Mouse (Mus musculus) C2C12 (cell line): ENCODE measurements around the gene Dcun1d4. TPM values are rescaled to one million over a fixed set of nuclear protein-coding genes. Genes with fewer than 3 reads are reported as not detected.

Source experiments
- H3K27me3 ChIP-seq: one replicate; pipeline ENCODE4 v1.6.1; 2011; ENCODE audit not compliant: control insufficient read depth, insufficient read depth, insufficient read length
- H3K36me3 ChIP-seq: one replicate; pipeline ENCODE4 v1.6.1; 2011; ENCODE audit not compliant: control insufficient read depth, insufficient read depth
- H3K4me3 ChIP-seq: one replicate; pipeline ENCODE4 v1.5.1; 2011; ENCODE audit warnings: mild to moderate bottlenecking, control low read depth; ENCODE audit not compliant: poor library complexity, insufficient read depth, severe bottlenecking
- H3K79me2 ChIP-seq: one replicate; pipeline ENCODE4 v1.6.1; 2011; ENCODE audit not compliant: control insufficient read depth, insufficient read depth
- H3K79me3 ChIP-seq: one replicate; pipeline ENCODE4 v1.6.1; 2011; ENCODE audit warnings: low read depth, control low read depth
- H3ac ChIP-seq: one replicate; pipeline ENCODE3; 2011; ENCODE audit warnings: low read depth; ENCODE audit not compliant: control insufficient read depth, insufficient read length
- CEBPB ChIP-seq: IDR thresholded peaks from one replicate; pipeline ENCODE4 v1.6.1; 2011; ENCODE audit warnings: low read depth, mild to moderate bottlenecking, control low read depth, moderate library complexity
- CTCF ChIP-seq: IDR thresholded peaks from one replicate; pipeline ENCODE4 v1.5.1; 2011; ENCODE audit not compliant: control insufficient read depth, insufficient read depth, insufficient read length
- FOSL1 ChIP-seq: IDR thresholded peaks from one replicate; pipeline ENCODE4 v1.8.0; 2011; ENCODE audit warnings: mild to moderate bottlenecking, low read length; ENCODE audit not compliant: poor library complexity, insufficient read depth, severe bottlenecking
- MAX ChIP-seq: IDR thresholded peaks from one replicate; pipeline ENCODE4 v1.6.1; 2011; ENCODE audit warnings: mild to moderate bottlenecking, control low read depth
- MYOD1 ChIP-seq: IDR thresholded peaks from one replicate; pipeline ENCODE4 v1.6.1; 2011; ENCODE audit warnings: low read depth; ENCODE audit not compliant: control insufficient read depth, insufficient read length
- MYOG ChIP-seq: IDR thresholded peaks from one replicate; pipeline ENCODE4 v1.6.1; 2011; ENCODE audit not compliant: control insufficient read depth, insufficient read length; ENCODE audit errors: extremely low read depth
- USF1 ChIP-seq: IDR thresholded peaks from one replicate; pipeline ENCODE4 v1.6.1; 2011; ENCODE audit warnings: low read depth, mild to moderate bottlenecking, control low read depth, moderate library complexity
- polyA plus RNA-seq: library from polyadenylated mRNA; unstranded; fragments of >200 nt; fragmentation: generic; extraction: Trizol; gene quantifications from one replicate; pipeline ENCODE4 v1.2.1, GENCODE M21; 2012; ENCODE audit warnings: missing spikeins

Dcun1d4 gene
- polyA plus RNA-seq, 1 experiment = 3.3 TPM

DNA sequence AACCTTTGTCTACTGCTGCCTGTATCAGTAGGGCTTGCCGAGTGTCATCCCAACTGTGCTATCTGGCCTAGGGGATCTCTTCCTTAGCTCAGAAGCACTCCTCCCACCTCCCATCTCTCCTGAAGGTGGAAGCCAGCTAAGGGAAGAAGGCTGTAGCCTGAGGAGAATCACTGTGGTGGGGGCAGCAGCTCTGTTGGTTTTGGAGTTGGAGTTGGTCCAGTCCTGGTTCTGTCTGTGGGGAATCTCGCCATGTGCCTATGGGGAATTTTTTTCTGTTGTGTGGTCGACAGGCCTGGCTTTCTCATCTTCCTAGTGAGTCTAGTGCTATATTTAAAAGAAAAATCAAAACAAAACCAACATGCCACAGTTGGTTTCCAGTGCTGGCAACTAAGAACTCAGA, 16.6 kb downstream of the Dcun1d4 start:
- TF ChIP-seq CEBPB (no peak), MYOD1 (no peak), CTCF (no peak), MYOG (no peak), MAX (no peak), USF1 (no peak), FOSL1 (no peak)
- no peaks in the 10 kb centered on the region for H3K27me3 ChIP-seq
- H3K79me3 ChIP-seq = peaks cover 2% of the 10 kb centered on the region
- peaks cover 13% of the 10 kb centered on the region for H3K79me2 ChIP-seq
- no peaks in the 10 kb centered on the region for H3K36me3 ChIP-seq
- no peak overlapping the region for H3K4me3 ChIP-seq
- H3ac ChIP-seq = no peak overlapping the region

DNA sequence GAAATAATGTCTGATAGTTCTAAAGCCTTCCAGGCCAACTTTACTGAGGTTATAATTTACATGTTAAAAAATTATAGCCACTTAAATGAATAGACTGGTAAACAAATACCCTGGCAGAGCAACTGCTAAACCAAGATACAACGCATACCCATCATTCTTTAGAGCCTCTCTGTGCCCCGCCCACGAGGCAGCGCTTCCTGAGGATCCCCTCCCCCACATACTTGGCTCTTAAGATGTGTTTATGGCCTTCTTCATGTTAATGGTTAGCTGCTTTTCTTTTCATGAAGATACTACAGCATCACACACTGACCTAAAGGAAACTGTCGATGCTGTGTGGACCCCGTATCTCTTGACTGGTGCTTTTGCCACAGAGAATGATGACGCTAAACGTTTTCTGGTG, 17.8 kb downstream of the Dcun1d4 start:
- TF ChIP-seq USF1 (no peak), CEBPB (no peak), CTCF (no peak), FOSL1 (no peak), MYOD1 (no peak), MYOG (no peak), MAX (no peak)
- no peaks in the 10 kb centered on the region for H3K27me3 ChIP-seq
- H3K79me2 ChIP-seq = peaks cover 6% of the 10 kb centered on the region
- H3K4me3 ChIP-seq = no peak overlapping the region
- no peak overlapping the region for H3ac ChIP-seq
- peaks cover 2% of the 10 kb centered on the region for H3K79me3 ChIP-seq
- H3K36me3 ChIP-seq = no peaks in the 10 kb centered on the region

DNA sequence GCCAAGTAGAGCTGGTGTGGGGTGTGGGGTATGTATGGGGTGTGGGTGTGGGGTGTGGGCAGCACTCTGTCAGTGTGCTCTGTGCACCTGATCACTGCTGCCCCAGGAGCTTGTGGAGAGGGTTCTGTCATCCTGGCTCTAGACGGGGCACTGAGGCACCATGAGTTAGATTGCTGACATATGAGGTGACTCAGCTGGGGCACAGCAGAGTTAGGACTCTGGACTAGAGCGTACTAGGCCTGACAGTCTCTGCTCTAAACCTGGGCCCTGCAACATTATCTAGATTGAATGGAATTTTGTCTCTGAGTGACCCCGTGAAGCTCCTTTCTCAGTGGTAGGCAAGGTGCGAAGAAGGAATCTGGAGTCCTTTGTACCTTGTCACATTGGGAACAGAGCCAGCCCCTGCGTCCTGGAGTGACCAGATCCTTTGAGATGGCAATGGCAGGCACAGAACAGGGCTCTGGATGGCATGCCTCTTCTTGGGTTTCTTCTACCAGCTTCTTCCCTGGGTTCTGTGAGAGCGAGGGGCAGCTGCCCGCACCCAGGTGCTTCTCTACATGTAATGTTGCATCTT, 20.2 kb downstream of the Dcun1d4 start:
- TF ChIP-seq CTCF (no peak), MYOD1 (no peak), MYOG (no peak), MAX (no peak), CEBPB (no peak), USF1 (no peak), FOSL1 (no peak)
- Histone ChIP-seq H3K27me3 (no peaks in the 10 kb centered on the region), H3K79me2 (no peaks in the 10 kb centered on the region), H3K36me3 (no peaks in the 10 kb centered on the region), H3K4me3 (no peak overlapping the region), H3K79me3 (peaks cover 2% of the 10 kb centered on the region), H3ac (no peak overlapping the region)

DNA sequence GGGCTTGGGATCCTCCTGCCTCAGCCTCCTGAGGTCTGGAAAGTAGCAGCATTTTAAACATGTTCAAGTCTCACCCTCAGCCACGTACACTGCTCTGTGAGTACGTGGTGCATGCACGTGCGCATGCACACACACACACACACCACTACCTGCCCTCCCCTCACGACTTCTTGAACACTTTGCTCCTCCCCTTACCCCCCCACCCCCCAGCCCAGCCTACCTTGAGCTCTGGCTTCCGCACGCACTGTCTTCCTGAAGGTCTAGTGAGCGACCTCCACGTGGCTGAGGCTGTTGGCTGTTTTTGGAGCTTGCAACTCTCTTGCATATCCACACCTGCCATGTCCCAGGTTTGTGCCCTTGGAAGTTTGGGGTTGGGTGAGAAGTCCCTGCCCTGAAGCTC, 21.6 kb downstream of the Dcun1d4 start:
- Histone ChIP-seq H3K27me3 (no peaks in the 10 kb centered on the region), H3K4me3 (no peak overlapping the region)

DNA sequence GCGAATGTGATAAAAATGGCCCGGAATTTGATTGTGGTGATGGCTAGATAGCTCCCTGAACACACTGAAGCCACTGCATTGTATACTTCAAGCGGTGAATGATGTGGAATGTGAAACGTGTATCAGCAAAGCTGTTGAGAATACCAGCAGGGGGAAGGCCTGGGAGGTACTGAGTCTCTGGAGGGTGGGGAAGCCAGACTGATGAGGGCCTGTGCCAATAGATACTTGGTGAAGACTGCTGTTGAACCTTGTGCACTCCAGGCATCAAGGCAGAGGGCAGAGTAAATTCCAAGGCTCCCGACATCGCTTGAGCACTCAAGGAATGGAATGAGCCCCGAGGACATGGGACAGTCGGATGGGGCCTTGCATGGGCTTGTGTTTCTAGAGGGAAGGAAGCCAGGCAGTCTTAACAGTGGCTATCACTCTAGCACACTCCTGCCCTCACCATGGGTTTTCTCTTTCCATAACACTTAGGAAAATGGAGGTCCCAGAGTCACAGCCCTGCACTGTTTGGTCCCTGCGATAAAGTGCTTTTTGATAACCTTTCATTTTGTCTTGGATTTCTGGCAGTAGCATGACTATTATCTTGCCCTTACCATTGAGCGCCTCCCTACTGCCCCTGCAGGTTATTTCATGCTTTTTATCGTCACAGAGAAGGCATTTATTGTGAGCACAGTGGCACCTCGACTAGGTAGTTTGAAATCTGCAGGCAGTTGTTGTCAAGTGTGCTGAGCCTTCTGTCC, 22.4 kb downstream of the Dcun1d4 start:
- peaks cover 2% of the 10 kb centered on the region for H3K79me3 ChIP-seq
- H3K36me3 ChIP-seq = no peaks in the 10 kb centered on the region
- H3K79me2 ChIP-seq = no peaks in the 10 kb centered on the region
- TF ChIP-seq MYOD1 (no peak), MYOG (no peak), FOSL1 (no peak), CTCF (no peak), USF1 (no peak), CEBPB (no peak), MAX (no peak)
- H3K27me3 ChIP-seq = no peaks in the 10 kb centered on the region
- H3K4me3 ChIP-seq = no peak overlapping the region
- no peak overlapping the region for H3ac ChIP-seq

More for the DNA sequence above, 21.6 kb downstream of the Dcun1d4 start:
- Histone ChIP-seq H3K79me3 (peaks cover 2% of the 10 kb centered on the region), H3K36me3 (no peaks in the 10 kb centered on the region), H3ac (no peak overlapping the region), H3K79me2 (no peaks in the 10 kb centered on the region)
- TF ChIP-seq CEBPB (no peak), MYOD1 (no peak), CTCF (no peak), FOSL1 (no peak), MAX (no peak), USF1 (no peak), MYOG (no peak)
